Mouse (Mus musculus): ENCODE data around the gene Erbb2. TPM values are rescaled to one million over a fixed set of nuclear protein-coding genes. Genes with fewer than 3 reads are reported as not detected.

Gene Erbb2
- total RNA-seq, 2 experiments from 2014 or later: 7.2 to 10.6 TPM

DNA sequence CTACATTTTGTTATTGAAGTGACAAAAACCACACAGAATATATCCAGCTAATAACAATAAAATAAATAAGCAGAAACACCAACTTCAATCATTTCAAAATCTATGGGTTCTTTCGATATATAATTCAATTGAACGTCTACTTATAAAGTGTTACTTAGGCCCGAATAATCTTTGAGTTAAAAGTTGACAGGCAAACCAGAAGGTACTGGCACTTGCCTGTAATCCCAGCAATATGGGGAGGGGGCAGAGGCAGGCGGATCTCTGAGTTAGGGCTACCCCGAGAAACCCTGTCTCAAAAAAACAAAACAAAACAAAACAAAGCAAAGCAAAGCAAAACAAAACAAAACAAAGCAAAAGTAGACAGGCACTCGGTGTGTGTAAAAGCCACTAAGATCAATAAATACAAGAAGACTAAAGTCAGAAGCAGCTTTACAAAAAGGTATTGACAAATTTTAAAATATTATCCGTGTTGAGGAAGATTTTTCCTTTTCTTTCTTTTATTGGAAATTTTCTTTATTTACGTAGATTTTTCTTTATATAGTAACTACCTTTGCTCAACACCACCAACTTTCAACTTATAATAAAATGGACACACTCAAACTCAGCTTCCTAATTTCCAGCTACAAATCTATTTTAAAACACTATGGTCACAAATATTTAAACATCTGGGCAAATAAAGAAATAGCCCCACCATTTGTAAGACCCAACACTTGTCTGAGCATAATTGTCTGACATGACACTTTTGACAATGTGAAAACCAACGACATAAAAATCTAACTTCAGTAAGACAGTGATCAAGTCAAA, 63.6 kb downstream of the Erbb2 start:
- intact Hi-C loops (cut with DNase I): no loop called here
- DNase-seq: no peak

DNA sequence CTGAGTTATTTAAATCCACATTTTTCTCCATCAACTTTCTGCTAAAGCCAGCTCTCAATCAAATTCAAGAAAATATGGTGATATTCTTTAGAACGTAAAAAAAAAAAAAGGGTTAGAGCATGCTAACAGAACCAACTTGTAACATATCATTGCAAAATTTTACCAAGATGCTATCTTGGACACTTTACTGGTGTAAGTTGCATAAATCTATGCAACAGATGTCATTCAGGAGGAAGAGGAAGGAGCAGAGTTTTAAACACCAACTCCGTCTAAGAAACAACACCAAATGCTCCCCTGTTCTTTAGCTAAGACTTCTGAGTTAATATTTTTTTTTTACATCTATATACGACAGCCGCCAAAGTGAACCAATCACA, 64.2 kb downstream of the Erbb2 start:
- intact Hi-C loops (cut with DNase I): no loop called here
- no peak for DNase-seq

DNA sequence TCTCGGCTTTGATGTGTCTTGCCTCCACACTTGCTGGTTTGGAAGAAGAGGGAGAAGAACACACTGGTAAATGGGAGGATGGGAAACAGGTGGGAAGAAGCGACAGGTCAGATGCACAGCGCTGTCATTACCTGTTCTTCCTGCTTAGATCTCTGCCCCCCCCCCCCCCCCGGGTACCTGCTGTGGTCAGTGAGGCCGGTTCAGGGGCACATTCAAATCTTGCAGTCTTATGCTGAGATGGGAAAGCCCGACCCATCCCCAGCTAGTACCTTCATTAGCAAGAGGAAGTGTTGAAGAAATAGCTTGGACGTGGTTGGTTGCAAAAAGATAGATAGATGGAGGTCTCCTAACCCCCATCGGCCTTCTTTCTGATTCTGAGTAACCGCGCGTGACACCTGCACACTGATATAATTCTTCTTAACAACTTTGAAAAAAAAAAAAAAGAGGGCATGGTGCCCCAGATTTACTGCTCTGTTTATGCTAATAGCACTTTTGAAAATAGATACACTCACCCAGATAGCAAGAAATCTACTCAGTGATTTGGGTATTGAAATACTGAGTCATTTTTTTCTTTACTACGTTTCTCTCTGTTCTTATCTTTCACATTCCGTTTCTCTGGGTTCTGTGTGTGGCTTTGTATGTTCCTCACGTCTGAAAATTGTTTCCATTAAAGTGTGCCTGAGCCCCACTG, 64.9 kb downstream of the Erbb2 start:
- DNase-seq: no peak
- intact Hi-C loops (cut with DNase I): no loop called here

DNA sequence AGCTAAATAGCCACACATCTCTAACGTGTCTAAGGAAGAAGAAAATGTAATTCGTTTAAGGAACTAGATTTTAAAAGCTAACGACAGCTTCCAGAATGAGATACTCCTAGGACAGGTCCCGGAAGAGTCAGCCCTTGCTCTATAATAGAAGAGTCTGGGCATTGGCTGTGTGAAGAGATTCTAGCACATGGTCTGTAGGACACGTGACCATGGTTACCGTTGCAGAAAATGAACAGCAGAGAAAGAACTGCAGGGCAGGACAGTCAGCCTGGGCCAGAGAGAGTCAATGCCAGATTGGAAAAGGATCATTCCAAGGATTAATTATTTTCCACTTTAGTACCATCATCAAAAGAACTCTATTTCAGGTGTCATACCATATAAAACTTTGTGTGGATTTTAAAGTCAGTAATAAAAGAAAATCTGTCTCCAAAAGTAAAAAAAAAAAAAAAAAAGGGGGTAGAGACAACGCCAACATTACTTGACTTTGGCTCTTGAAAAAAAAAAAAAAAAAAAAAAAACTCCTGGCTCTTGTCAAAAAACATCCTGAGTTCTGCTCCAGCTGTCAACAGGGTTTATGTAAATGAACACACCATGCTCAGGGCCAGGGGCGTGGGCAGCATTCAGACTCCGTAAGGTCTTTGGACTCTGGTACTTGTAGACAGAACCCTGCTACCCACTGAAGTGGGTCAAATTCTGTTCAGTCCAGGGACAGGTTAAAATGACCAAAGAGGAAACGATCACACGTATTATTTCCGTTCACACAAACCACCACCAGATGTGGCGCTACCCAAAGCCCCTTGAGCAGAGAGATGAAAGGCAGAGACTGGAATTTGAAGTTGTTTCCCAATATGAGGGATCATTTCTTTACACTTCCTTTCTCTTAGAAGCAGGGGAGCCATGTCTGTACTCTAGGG, 67.0 kb downstream of the Erbb2 start:
- intact Hi-C loops (cut with DNase I): no loop called here

DNA sequence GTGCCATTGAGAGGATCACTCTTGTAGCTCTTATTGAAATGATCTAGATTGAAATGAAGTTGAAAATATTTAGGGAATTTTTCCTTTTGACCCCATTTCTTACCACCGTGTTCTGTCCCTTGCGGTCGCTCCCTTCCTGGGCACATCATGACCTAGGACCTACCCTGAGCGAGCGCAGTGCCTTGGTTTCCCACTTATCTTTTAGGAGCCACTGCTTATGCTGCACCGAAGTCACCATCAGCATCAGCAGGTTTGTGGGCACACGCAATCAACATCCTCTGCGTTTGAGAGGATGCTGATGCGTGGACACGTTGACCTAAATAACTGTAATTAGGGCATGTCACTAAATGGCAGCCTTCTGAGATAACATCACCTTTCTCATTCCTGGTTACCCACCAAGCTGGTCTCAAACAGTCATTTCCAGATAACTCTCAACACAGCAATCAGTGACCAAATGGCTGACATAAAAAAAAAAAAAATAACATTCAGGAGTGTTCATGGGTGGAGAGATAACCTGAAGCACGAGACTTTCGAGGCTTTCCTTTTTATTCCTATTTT, 67.7 kb downstream of the Erbb2 start:
- intact Hi-C loops (cut with DNase I): no loop called here
- DNase-seq: no peak

More for the DNA sequence above, 67.0 kb downstream of the Erbb2 start:
- DNase-seq: no peak

DNA sequence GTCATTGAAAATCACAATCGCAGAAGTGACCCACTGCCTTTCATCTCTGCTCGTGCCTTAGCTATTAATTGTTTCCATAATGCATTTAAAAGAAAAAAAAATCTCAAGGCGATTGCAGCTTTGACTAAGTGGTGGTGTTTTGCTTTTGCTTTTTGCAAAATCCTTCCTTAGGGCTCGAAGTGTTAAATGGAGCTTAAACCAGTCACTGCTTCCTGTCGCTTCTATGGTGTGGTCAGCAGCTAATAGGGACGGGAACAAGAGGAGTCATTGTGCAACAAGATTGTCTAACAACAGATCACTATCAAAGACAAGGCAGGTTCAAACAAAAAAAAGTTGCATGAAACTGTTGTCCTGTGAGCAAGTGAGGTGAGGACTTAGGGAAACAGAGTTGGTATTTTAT, 69.0 kb downstream of the Erbb2 start:
- intact Hi-C loops (cut with DNase I): no loop called here
- DNase-seq: no peak

DNA sequence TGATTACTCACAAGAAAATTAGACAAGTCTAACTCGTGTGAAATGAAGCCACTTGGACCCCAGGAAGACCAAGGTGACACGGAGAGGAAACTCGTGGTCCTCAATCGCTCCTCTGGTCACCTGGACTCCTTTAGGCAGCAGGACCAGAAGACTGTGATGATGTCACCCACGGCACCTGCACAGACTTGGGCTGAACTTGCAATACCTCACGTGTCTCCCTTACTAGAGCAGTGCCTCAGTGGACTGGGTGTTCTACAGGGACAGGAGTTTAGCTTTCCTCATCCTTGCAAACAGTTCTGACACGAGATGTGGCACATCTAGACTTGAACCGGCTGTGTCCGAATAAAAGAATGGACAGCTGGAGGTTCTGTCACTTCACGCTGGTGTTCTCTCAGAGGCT, 69.8 kb downstream of the Erbb2 start:
- DNase-seq: no peak
- intact Hi-C loops (cut with DNase I): no loop called here

DNA sequence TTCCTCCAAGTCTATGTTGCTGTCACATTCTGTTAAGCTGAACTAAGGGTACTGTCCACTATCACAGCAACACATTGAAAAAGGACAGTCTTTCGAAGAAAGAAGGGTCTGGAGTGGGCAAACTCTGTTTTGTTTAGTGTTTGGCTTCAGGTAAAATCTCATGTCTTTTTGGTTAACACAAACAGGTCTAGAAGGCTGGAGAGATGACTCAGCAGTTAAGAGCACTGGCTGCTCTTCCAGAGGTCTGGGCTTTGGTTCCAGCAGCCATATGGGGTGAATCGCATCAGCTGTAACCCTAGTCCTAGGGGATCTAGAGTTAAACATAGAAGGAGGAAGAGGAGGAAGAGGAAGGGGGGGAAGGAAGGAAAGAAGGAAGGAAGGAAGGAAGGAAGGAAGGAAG, 73.5 kb downstream of the Erbb2 start:
- DNase-seq: no peak
- intact Hi-C loops (cut with DNase I): no loop called here

Other genes starting within 250 kb of the Erbb2 start
- gene Med1, start 219.2 kb upstream of the Erbb2 start, total RNA-seq (2021): 10 to 100 TPM; 38.0 to 40.6 TPM
- 10 to 100 TPM; 22.5 to 25.2 TPM for gene Cdk12, start 209.4 kb upstream of the Erbb2 start, total RNA-seq (2021)
- gene Neurod2, start 82.8 kb upstream of the Erbb2 start, total RNA-seq (2021): not detected
- gene Ppp1r1b, start 64.1 kb upstream of the Erbb2 start, total RNA-seq (2021): 1 to 10 TPM; 4.6 to 7.0 TPM
- 10 to 100 TPM; 21.5 to 26.8 TPM for gene Stard3, start 54.1 kb upstream of the Erbb2 start, total RNA-seq (2021)
- gene Tcap, start 28.7 kb upstream of the Erbb2 start, total RNA-seq (2021): 1,000 to 10,000 TPM; 1,783 to 3,188 TPM
- 1 to 10 TPM in 1 of 2 experiments, under 1 TPM in 1; 0.76 to 1.6 TPM for gene Pnmt, start 26.0 kb upstream of the Erbb2 start, total RNA-seq (2021)
- gene Pgap3, start 12.0 kb upstream of the Erbb2 start, total RNA-seq (2021): 1 to 10 TPM; 8.5 to 9.2 TPM
- 10 to 100 TPM; 53.0 to 66.2 TPM for gene Mien1, start 26.5 kb downstream of the Erbb2 start, total RNA-seq (2021)
- under 1 TPM; 0.14 to 0.31 TPM for gene Grb7, start 33.9 kb downstream of the Erbb2 start, total RNA-seq (2021)
- under 1 TPM; 0.44 to 0.84 TPM for gene Ikzf3, start 133.6 kb downstream of the Erbb2 start, total RNA-seq (2021)
- gene Zpbp2, start 138.6 kb downstream of the Erbb2 start, total RNA-seq (2021): not detected
- gene Ormdl3, start 174.9 kb downstream of the Erbb2 start, total RNA-seq (2021): 10 to 100 TPM; 39.3 to 40.4 TPM
- not detected for gene Lrrc3c, start 185.8 kb downstream of the Erbb2 start, total RNA-seq (2021)
- 1 to 10 TPM; 5.4 to 6.4 TPM for gene Gm12355, start 213.2 kb downstream of the Erbb2 start, total RNA-seq (2021)
- 1 to 10 TPM; 3.0 to 3.3 TPM for gene Gsdma3, start 213.9 kb downstream of the Erbb2 start, total RNA-seq (2021)
- gene Gsdma2, start 234.3 kb downstream of the Erbb2 start, total RNA-seq (2021): not detected

Data from heart, postnatal 36 days (tissue).